Mouse (Mus musculus) hindlimb bud, embryonic 11.5 days (tissue): ENCODE measurements at regions not wholly inside any gene's neighbourhood (a gene's known extent, or its start where the extent isn't known, plus 50 kb on each side); places are given as distances from the start of the nearest gene placed in this dataset.
A peak's percentile ranks its signal among the peaks of the same experiment; 100 is the strongest.

Source experiments
- DNase-seq: peaks from one replicate; pipeline ENCODE4 v3.0.0-alpha.2; 2012; ENCODE audit warnings: low read depth, low spot score; ENCODE audit errors: extremely low spot score

DNA sequence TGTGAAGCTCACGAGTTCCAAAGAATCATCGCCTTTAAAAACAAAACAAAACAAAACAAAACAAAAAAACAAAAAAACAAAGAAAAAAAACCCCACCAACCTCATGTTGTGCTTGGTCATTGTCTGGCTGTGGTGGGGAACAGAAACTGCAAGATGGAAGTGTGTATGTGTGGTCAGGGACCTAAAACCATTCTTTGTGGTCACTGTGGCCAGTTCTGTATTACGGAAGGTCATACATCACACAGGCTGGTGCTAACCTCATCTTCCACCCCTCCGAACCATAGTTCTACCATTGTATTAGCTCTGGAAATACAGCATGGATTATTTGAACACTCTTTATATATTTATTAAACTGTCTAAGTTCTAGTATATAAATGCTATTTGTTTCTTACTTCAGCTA lies 173.2 kb downstream of the Ndfip2 start:
- no peak for DNase-seq

DNA sequence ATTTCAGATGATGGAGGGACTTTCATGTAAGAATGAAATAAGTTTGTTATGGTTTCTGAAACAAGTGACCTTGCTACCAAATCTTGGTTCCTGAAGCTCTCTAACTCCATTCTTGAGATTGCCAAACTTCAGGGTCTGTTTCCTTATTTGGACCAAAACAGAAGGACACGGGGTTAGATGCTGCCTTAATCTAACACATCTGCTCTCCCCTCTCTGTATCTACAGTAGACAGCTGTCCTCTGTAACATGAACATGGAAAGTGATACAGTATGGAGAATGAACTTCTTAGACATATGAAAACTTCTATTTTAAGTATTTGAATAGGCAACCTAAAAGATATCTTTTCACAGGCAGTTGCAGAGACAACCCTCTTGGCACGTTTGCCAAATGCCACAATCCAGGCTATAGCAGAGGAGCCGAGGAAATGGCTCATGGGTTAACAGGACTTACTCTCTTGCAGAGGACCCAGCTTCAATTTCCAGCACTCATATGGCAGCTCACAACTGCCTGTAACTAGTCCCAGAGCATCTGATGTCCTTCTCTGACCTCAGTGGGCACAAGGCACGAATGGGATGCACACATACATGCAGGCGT lies 171.4 kb downstream of the Ndfip2 start:
- no peak for DNase-seq

DNA sequence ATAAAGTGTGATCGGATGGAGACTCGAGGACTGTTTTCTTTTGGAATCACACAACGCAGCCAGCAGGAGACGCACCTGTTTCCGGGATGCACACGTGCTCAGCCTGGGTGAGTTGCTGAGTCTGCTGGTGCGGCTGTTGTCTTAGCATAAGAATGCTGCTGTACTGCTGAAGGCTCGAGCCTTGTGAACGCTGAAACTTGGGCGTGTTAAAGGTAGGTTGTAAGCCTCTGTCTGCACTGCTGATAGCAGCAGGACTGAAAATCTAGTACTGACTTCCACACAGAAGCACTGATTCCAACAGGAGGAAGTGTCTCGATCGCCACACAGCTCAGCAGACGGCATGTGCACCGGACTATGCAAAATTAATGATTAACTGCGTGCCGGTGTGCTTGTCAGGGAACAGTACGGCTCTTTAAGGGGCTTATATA lies 169.1 kb downstream of the Ndfip2 start:
- no peak for DNase-seq

DNA sequence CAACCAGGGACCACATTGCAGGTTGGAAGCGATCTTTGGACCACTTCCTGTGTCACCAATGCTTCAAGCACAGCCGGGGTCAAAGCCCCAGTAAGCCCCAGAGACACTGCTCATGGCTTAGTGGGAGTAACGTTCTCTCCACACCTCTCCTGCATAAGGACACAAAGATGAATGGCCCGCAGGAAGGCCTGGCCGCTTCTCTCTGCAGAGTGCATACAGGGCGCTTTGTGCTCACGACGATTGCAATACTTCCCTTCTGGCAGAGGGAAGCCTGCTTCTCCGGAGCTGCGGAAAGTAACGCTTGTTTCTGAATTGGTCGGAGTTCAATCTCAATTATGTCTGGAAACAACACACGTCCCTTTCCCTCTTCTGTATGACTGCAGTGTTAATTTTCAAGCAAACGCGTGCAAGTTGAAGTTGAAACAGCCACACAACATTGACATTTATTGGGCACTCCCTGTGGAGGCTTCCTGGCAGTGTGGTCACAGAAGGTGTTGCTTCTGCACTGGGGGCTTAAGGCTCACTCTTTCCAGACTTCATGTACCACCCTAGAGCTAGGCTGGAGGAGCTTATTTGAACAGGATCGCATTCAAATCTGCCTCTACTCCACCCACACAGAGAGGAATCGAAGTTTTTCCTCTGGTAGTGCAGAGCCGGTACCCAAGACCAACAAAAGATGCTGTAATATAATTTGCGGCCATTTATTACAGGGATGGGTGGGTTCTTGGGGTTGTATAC lies 168.4 kb downstream of the Ndfip2 start:
- no peak for DNase-seq

DNA sequence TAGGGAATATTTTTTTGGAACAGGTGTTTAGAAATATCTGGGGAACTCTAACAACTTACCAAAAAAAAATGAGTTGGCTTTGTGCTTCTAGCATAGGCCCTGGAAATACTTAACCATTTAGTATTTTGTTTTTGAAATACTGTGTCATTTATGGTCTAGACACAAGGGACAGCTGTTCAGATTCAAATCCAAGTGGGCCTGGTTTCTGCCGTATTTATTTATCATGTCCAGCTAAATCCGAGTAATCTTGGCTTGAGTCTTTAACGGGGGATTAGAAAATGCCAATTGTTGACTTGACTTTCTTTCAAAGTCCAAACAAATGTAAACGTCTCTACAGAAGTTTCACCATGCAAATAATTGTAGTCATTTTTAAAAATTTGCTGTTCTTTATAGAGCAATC lies 159.6 kb downstream of the Ndfip2 start:
- DNase-seq, result no peak

DNA sequence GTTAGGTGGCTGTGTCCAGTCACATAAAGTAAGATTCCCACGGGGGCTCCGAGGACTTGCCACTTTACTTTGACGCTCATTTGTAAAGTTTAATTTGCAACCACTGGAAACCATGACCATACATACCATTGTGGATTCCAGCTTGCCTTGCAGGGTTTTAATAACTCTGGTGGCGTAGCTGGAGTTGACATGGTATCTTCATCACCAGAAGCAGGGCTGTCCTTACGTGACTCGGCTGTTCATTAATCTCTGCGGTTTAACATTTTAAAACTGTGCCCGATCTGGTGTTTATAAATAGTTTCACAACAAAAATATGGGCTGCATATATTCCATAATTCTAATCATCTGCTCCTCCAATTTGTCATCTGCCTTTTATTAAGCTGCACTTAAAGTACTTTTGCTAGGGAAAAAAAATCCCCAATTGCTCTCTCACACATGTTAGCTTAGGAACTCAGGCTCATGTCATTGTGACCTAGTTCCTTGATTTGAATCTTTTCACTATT lies 159.1 kb downstream of the Ndfip2 start:
- DNase-seq, result no peak

DNA sequence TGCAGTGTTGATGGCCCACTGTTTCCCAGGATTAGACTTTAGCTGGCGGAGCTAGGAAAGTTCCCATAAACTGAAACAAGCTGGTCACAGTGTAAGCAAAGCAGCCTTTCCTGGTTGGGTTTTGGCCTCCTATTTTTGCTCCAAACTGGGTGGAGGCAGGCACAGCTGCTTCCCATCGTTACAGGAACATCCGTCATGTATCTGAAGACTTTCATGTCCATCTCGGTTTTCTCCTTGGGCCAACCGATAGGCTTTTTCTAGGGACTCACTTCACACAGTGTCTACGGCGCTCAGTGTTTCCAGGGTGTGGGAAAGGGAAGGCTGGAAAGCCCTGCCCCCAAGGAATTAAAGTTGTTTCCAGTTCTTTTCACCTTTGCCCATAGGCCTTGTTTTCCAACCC lies 158.6 kb downstream of the Ndfip2 start:
- no peak for DNase-seq

DNA sequence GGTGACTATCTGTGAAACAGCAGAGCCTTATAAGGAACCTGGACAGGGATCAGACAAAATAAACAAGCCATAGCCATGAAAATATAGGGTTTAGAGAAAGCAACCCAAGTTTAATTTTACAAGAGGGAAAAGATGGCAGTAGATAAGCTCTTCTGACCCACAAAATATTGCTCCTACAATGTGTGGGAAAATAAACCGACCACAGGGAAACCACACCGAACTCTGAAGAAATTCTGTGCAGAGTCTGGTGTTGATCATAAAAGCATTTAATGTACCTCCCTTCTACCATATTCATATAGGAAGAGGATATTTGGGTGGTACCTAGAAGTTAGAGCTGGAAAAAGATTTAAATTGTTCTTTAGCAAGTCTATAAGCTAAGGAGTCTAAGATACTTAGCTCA lies 146.3 kb downstream of the Ndfip2 start:
- DNase-seq, result no peak

DNA sequence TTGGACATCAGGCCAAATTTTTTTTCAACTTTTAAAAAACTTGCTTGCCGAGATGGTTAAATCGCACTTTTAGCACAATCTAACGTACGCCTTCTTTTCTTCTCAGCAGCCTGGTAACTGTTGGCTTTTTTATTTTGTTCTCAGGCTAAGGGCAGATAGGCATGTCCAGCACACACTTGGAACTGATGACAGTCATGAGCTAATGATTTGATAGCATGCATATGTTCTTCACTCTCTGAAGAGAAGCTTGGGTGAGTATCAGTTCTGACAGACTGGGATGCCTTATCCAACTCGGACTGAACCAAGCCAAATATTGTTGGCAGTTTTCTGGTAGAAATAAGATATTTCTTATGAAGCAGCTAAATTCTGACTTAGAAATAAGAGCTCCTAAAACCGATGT lies 145.9 kb downstream of the Ndfip2 start:
- no peak for DNase-seq

DNA sequence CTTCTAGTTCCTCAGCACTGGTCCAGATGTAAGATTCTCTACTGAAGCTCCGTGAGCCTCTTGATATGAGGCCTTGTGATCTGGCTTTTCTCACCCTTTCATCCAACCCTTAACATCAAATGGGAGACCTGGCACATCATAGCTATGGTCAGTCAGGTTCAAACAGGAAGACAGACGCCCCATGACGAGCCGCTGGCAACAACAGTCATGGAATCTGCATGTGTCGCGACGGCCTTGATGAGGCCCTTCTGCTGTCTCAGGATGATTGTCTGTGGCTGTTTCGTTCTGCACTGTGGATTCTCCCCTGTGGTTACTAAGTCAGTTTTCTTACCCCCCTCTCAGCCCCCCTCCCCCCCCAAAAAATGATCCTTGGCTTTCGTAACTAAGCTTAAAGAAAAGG lies 144.9 kb downstream of the Ndfip2 start:
- DNase-seq, result no peak

DNA sequence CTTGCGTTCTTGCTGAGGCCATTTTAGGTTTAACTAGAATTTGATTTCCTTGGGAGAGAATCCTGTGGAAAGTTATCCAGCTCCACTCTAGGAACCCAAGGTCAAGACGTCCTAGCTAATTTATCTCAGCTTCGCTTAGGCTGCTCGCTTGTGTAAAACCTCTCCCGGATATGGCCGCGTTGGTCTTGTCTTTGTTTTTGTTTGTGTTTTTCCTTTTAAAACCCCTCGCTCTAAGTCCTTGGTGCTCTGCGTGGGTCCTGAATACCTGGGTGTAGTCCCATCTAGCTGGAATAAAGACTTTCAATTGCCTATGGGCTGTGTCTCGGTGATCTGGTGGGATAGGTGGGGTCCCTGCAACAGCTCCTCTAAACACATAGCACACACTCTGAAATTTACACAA lies 144.2 kb downstream of the Ndfip2 start:
- DNase-seq, result no peak

DNA sequence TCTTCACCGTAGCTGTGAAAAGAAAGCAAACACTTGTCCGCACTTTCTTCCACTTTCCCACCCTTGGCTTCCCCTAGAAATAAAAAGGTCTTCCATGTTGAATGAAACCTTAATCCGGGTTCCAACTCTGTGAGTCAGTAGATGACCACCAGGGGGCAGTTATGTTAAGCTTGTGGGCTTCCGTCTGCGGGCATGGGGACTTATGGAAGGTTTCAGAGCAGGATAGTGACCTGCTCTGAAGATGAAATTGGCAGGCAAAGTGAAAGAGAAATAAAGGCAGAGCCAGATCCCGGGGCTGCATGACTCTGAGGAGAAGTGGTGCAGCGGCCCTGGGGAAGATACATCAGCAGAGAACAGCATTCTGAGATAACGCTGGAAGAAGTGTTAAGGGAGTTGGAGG lies 139.1 kb downstream of the Ndfip2 start:
- DNase-seq, result peak; percentile 76

DNA sequence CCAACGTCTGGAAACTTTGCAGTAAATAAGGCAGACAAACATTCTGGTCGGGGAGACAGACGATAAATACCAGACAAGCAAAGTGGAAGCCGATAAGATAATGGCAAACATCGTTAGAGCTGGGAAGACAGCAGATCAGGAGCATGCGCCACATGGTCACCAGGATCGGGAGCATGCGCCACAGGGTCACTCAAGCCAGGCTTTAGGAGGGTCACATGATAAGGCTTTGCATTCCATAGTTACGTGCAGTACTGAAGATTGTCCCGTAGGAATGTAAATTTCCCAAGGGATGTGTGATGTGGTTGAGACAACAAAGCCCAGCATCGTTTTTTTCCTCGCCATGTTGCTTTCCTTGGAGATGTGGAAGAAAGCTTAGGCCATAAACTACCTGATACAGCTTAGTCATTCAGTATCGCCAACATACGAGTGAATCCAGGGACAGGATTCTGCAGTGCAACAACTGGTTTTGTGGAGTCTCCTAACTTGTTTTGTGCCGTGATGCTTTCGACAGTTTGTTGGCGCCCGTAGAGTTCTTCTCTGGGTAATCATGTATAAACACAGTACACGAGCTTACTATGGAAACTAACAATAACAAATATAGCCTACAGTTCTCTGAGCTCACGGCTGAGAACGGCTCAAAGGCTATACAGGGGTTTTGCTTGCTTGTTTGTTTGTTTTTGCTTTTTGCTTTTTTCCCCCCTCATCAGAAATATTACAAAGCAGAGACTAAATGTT lies 133.9 kb downstream of the Ndfip2 start:
- DNase-seq, result no peak

DNA sequence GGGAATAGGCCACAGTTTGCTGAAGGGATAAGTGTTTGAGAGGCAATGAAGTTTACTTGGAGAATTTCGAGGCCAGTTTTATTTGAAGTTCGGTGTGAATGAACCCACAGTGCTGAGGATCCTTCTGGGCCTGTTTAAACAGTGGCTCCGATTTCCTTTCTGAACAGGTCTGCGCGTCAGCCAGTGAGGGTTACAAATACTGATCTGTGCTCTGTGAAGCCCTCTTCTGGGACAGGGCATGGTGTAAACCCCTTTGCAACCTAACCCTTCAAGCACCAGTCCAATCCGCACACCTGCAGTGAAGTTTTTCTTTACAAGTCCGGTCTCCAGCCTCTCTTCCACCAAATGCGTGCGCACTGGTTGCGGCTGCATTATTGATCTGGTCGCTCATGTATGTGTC lies 133.1 kb downstream of the Ndfip2 start:
- no peak for DNase-seq

DNA sequence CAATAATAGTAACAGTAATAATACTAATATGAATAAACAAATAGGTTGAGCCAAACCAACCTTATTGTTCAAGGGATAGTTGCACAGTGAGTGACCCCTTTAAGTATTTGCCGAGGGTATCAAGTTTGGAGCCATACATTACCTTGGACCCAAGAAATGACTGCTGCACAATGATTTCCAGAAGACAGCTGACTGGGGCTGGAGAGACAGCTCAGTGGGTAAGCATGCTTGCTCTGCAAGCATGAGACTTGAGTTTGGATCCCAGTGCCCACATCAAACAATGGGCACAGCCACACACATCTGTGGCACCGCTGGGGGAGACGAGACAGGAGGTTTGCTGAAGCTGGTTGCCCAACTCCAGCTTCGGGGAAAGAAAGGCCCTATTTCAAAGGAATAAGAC lies 126.7 kb downstream of the Ndfip2 start:
- DNase-seq, result no peak

DNA sequence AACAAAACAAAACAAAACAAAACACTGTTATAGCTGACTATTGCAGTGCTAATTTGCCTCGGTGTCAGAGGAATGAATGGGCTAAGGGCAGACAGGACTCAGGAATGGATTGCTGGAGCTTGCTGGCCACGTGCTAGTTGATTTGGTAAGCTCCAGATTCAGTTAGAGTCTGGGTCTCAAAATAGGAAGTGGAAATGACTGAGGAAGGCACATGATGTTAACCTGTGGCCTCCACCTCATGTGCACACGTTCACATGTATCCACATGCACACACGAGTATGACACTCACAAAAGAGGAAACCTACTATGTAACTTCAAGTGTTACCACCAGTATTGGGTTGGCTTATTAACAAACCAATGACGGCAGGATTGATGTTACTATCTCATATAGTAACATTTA lies 125.0 kb downstream of the Ndfip2 start:
- DNase-seq, result no peak

DNA sequence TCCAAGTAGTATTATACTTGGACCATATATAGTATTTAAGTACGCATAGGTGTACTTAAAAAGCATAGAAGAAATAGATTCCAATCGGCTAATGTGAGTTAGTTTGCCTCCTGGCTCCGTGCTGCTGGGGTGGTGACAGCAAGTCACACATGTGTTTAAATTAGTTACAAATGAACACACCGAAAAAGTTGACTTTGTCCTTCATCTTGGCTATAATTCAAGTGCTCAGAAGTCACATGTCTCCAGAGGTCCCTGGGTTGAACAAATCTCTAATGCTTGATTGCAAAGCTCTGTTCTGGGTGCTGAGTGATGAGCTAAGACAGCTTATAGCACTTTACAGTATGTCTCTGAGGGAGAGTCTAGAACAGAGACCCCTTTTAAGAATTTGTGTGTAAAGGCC lies 121.7 kb downstream of the Ndfip2 start:
- no peak for DNase-seq

DNA sequence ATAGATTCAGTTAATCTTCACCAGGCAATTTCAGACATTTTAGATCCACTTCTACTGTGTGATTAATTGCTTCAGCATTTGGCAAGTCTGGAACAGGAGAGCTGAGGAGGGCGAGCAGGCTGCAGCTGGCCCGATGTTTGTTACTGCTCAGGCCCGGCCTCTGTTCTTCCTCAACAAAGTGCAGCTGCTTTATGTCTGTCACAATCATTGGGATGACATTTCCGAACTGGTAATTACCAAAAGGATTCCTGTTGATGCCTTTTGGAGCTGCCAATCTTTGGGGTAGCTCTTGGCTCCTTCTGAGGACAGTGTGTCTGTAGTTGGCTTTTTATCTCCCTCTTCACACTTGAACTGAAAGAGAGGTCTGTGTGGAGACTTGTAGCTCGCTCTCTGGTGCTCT lies 119.4 kb downstream of the Ndfip2 start:
- peak; percentile 41 for DNase-seq

DNA sequence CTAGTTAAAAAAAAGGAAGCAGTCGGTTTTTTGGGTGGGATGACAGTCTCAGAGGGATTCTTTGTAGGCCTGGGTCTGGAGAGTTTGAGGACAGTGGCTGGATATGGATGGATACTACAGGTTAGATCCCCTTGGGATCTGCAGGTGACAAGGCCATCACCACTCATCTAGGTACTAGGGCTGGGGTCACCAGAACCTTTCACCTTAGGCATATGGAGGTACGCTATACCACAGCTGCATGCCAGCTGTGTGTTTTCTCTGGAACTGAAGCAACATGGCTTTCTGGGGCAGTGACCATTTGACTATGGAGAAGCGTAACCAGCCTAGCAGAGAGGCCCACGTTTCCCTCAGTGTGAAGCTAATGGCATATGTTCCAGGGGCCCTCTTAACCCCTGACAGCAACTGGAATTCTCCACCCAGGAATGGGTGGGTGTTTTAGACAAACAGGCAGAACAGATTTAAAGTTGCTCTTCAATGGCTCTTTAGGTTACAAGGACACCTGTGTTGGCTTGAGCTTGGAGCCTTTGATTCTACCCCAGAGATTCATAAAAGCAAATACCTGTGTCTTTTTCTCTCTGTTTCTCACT lies 118.8 kb downstream of the Ndfip2 start:
- peak; percentile 26 for DNase-seq

DNA sequence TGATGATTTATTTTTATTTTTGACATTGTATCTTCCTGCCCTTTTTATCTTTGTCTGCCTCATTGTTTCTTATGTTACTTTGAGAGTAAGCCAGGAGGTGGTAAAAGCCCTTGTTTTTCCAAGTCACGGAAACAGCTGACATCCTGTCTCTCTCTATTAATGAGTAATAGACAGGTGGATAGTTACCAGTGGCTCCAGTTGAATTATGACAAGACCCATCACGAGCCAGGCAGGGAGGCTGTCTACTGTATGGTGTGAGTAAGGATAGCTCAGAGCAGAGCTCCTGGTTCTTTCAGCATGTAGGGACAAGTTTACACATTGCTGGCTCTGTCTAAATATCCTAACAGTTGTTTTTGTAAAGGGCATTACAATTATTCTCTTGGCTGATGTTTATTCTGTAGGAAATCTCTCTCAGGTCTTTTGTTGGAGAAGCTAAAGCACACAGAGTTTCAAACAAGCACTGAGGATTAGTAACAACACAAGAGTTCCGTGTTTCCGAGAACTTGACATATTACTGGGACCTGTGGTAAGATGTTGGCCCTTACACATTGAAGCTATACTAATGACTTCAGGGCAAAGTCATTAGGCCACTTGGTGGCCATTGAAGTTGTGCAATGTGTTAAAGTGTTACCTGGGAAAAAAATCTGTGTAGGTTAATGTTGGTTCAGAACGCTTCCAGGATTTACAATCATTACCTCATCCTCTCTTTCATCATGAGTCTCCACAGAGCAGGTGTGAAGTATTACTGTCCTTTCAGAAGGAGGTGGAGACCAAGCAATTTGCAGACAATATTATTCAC lies 111.5 kb downstream of the Ndfip2 start:
- no peak for DNase-seq

DNA sequence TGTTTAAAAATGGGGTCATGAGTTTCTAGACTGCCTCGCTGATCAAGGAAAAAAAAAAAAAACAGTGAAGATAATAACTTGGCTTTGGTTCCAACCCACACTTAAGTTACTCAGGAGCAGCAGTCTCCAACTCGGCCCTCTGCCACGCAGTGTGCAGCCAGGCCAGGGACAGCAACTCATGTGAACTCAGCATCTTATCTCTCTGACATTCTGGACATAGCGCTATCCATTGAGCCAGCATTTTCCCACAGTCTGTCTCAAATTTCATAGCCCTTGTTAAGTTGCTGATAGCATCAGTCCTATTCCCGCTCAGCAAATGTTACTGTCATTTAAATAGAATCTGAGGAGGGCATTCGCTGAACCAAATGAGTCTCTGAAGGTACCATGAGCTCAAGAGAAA lies 102.2 kb downstream of the Ndfip2 start:
- no peak for DNase-seq
